Mouse (Mus musculus) E14TG2a.4 (cell line): ENCODE data around the gene C1qtnf12.

Experiments
- CTCF ChIP-seq: conservative IDR thresholded peaks from 2 replicates; pipeline ENCODE4 v1.5.1; 2014; ENCODE audit warnings: low read length
- POU5F1 ChIP-seq: IDR thresholded peaks from 2 replicates; pipeline ENCODE4 v1.6.1; 2014; ENCODE audit warnings: low read length, borderline replicate concordance

GRCm38 (mm10) chr4:155944271-155944670 is 17.8 kb upstream of the C1qtnf12 start:
- TF ChIP-seq CTCF (no peak), POU5F1 (no peak)
